Mouse (Mus musculus): ENCODE measurements at regions not wholly inside any gene's neighbourhood (a gene's known extent, or its start where the extent isn't known, plus 50 kb on each side); places are given as distances from the start of the nearest gene placed in this dataset.

DNA sequence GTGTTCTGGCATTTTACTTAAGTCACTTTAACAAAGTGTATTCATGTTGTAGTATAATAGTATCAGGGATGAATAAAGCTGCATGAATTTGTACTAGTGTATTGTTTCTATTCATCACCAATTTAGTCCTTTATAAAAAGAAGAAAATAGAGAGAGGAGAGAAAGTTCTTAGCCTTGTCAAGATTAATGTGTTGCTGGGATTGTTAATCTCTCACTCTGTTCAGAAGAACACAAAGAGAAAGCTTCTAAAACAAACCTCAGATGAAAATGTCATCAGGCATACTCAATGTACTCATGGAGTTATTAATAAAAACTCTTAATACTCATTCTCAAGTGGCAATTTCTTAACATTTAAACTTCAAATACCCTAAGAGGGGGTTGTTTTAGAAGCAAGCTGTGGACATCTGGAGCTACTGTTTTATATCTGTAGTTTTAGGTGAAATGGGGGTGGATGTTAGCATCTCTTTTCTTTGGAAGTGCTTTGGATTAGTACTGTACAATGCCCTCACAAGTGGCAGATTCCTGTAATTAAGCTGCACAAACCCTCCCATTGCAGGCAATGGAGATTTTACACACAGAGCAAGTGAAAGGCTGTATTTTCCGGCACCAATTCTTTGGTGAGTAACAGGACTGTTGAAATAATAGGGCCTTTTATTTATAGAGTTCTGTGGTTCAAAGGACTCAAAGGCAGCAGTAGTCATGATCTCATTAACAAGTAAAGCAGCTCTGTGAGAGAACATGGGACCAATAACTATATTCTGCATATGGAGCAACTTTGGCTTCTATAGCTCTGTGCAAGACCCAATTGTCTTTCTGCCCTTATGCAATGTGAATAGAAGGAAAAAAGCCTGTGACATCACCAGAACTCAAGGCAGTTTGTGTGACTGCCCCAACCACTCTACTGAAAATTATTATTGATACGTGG, 273.4 kb upstream of the Epha5 start:
- no peak for ATAC-seq (ENCODE audit: insufficient number of reproducible peaks, insufficient read depth, low FRiP score, low TSS enrichment, low read depth)
- H3K27ac ChIP-seq, result no peak overlapping the region
- no peaks in the 10 kb centered on the region for H3K4me1 ChIP-seq
- H3K36me3 ChIP-seq, result no peaks in the 10 kb centered on the region
- H3K27me3 ChIP-seq, result no peaks in the 10 kb centered on the region
- no peak overlapping the region for H3K4me3 ChIP-seq
- H3K4me2 ChIP-seq, result no peak overlapping the region
- WGBS, result 86% methylated on average over 2 of the region's 2 CpGs
- H3K9me3 ChIP-seq, result no peaks in the 10 kb centered on the region
- H3K9ac ChIP-seq, result no peak overlapping the region

DNA sequence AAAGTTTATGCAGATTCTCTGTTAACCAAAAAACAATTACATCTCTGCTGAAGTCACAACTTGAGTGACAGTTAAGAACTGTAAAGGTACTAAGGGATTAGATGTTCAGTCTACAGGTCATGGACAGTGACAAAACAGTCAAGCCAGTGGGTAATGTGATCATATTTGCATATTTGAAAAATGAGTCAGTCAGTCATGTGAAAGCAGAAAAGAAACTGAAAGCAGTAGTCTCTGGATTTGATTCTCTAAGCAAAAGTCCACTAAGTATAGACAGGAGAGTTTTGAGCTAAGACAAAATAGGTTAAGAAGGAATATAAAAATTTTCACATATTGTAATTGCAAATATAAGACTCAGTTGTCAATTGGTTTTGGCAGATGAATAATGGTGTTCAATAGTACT, 270.4 kb upstream of the Epha5 start:
- no peak for ATAC-seq (ENCODE audit: insufficient number of reproducible peaks, insufficient read depth, low FRiP score, low TSS enrichment, low read depth)
- Histone ChIP-seq H3K9me3 (no peaks in the 10 kb centered on the region), H3K27me3 (no peaks in the 10 kb centered on the region), H3K4me2 (no peak overlapping the region), H3K4me1 (no peaks in the 10 kb centered on the region), H3K4me3 (no peak overlapping the region), H3K9ac (no peak overlapping the region), H3K36me3 (no peaks in the 10 kb centered on the region), H3K27ac (no peak overlapping the region)

DNA sequence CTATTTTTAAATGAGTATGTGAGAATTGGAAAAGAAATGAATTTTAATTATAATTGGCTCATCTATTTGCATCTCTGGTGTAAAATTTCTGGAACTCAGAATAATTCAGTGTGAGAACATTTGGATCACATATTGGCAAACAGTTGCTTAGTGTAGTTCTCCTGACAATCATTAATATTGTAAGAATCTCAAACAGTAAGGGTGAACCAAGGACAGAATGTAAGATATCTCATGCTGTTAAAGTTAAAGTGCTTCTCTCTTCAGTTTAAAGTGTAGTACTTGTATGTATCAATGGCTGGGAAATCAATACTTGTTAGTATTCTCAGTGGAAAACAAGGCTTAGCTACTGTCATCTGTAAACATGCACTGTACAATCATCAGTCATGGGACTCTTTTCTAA, 238.0 kb upstream of the Epha5 start:
- no peaks in the 10 kb centered on the region for H3K4me1 ChIP-seq
- no peak overlapping the region for H3K27ac ChIP-seq
- H3K36me3 ChIP-seq, result no peaks in the 10 kb centered on the region
- no peak overlapping the region for H3K4me2 ChIP-seq
- no peak overlapping the region for H3K4me3 ChIP-seq
- H3K9me3 ChIP-seq, result no peaks in the 10 kb centered on the region
- no peaks in the 10 kb centered on the region for H3K27me3 ChIP-seq
- ATAC-seq (ENCODE audit: insufficient number of reproducible peaks, insufficient read depth, low FRiP score, low TSS enrichment, low read depth), result no peak
- no peak overlapping the region for H3K9ac ChIP-seq

DNA sequence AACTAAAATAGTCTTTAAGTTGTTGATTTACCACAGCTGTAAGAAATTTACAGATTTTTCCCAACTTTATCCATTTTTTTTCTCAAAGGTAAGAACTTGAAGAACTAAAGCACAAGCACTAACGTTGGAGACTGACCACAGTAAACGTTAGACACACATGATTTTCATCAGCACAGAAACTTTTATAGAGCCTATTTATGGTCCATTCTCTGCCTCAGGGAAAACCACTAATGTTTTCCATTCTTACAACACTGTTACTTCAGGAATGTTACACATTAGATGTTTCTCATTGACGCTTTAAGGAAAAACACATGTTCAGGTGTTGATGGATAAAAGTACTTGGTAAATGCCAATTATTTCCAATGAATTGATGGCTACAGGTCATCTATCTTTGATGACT, 218.3 kb upstream of the Epha5 start:
- Histone ChIP-seq H3K4me3 (no peak overlapping the region), H3K27me3 (no peaks in the 10 kb centered on the region), H3K4me2 (no peak overlapping the region), H3K9ac (no peak overlapping the region), H3K4me1 (no peaks in the 10 kb centered on the region), H3K27ac (no peak overlapping the region), H3K9me3 (no peaks in the 10 kb centered on the region), H3K36me3 (no peaks in the 10 kb centered on the region)
- ATAC-seq (ENCODE audit: insufficient number of reproducible peaks, insufficient read depth, low FRiP score, low TSS enrichment, low read depth), result no peak
- 26% methylated on average over 3 of the region's 3 CpGs for WGBS

DNA sequence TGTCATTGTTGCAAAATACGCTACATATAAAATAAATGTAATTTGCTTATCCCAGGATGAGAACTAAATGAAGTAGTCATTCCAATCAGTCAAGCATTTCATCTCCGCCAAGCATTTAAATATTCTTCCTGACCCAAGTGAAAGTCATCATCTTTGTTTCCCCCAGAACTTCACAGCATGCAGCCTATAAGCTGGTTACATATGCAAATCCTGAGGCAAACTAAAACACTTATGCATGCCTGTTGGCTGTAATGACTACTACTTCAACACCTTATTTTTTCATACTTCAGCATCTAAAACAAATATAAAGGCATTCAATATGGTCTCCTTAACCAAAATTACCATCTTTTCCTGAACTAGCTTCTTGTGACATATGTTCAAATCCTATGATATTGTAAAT, 215.7 kb upstream of the Epha5 start:
- H3K9me3 ChIP-seq, result no peaks in the 10 kb centered on the region
- H3K4me2 ChIP-seq, result no peak overlapping the region
- H3K27me3 ChIP-seq, result no peaks in the 10 kb centered on the region
- H3K27ac ChIP-seq, result no peak overlapping the region
- no peak for ATAC-seq (ENCODE audit: insufficient number of reproducible peaks, insufficient read depth, low FRiP score, low TSS enrichment, low read depth)
- H3K9ac ChIP-seq, result no peak overlapping the region
- no peaks in the 10 kb centered on the region for H3K36me3 ChIP-seq
- no peak overlapping the region for H3K4me3 ChIP-seq
- no peaks in the 10 kb centered on the region for H3K4me1 ChIP-seq
- 81% methylated on average over 2 of the region's 2 CpGs for WGBS

DNA sequence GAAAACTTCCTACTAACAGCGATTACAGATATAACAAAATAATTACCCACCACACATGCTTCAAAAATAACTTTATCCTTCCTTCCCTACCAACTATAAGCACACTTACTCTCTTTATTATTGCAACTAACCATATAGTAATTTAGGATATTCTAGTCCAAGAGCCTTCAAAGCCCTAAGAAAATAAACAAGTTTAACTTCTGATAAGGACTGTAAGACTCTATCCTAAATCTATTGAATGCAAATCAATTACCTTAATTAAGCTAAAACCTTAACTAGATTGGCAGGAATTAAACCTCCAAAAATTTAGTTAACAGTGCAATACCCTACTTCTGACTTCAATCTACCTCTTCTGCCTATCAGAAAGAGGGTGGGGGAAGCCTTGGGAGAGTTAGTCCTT, 201.0 kb upstream of the Epha5 start:
- no peaks in the 10 kb centered on the region for H3K36me3 ChIP-seq
- no peak for ATAC-seq (ENCODE audit: insufficient number of reproducible peaks, insufficient read depth, low FRiP score, low TSS enrichment, low read depth)
- 92% methylated on average over 1 of the region's 1 CpGs for WGBS
- H3K9ac ChIP-seq, result no peak overlapping the region
- no peaks in the 10 kb centered on the region for H3K9me3 ChIP-seq
- no peak overlapping the region for H3K4me3 ChIP-seq
- no peak overlapping the region for H3K4me2 ChIP-seq
- H3K4me1 ChIP-seq, result no peaks in the 10 kb centered on the region
- no peak overlapping the region for H3K27ac ChIP-seq
- H3K27me3 ChIP-seq, result no peaks in the 10 kb centered on the region

DNA sequence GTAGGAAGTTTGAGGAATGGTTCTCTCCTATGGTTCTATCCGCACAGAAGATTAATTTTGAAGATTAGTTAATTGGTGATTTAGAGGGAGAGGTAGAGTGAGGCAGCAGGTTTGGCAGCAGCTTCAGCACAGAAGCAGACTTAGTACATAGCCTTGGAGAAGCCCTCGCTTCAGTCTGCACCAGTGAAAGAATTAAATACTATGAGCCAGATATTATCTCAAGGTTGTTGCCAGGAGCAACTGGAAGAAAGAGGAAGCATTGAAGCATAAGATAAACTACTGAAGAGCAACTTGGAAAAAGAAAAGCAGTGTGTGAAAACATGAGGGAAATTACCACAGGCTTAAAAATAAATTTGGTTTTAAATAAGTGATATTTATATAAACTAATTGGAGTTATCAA, 191.5 kb upstream of the Epha5 start:
- WGBS, result 73% methylated on average over 2 of the region's 2 CpGs
- H3K4me2 ChIP-seq, result no peak overlapping the region
- H3K9me3 ChIP-seq, result no peaks in the 10 kb centered on the region
- H3K27me3 ChIP-seq, result no peaks in the 10 kb centered on the region
- no peaks in the 10 kb centered on the region for H3K36me3 ChIP-seq
- H3K4me1 ChIP-seq, result no peaks in the 10 kb centered on the region
- no peak overlapping the region for H3K27ac ChIP-seq
- no peak overlapping the region for H3K4me3 ChIP-seq
- no peak for ATAC-seq (ENCODE audit: insufficient number of reproducible peaks, insufficient read depth, low FRiP score, low TSS enrichment, low read depth)
- no peak overlapping the region for H3K9ac ChIP-seq

DNA sequence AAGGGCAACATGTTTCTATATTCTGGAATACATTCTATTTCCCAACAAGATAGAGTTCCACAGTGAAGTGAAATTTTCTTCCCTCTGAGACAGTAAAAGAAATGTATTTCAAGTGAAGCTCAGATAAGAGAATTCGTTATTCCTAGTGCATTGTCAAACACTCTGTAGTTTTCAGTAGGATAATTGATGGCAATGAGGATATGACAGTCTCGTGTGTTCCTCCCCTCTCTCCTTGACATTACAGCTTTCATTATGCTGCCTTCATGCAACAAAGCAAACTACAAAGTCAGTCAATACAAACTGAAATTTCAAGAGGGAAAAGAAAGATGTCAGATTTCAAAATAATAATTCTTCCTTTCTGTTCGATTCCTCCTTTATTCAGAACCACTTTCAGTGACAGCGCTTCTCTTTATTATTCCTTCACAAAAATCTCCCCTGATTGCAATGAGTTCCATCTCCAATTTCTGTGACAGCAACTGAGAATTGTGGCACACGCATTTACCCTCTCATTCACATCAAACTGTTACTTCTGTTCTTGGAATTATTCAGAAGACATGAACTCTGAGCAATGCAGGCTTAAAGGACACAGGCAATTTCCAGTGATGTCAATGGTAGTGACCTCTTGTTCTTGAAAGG, 148.2 kb upstream of the Epha5 start:
- Histone ChIP-seq H3K27ac (no peak overlapping the region), H3K4me2 (no peak overlapping the region), H3K27me3 (no peaks in the 10 kb centered on the region), H3K4me3 (no peak overlapping the region), H3K36me3 (no peaks in the 10 kb centered on the region), H3K9me3 (no peaks in the 10 kb centered on the region), H3K9ac (no peak overlapping the region), H3K4me1 (no peaks in the 10 kb centered on the region)
- no peak for ATAC-seq (ENCODE audit: insufficient number of reproducible peaks, insufficient read depth, low FRiP score, low TSS enrichment, low read depth)
- 78% methylated on average over 5 of the region's 5 CpGs for WGBS

DNA sequence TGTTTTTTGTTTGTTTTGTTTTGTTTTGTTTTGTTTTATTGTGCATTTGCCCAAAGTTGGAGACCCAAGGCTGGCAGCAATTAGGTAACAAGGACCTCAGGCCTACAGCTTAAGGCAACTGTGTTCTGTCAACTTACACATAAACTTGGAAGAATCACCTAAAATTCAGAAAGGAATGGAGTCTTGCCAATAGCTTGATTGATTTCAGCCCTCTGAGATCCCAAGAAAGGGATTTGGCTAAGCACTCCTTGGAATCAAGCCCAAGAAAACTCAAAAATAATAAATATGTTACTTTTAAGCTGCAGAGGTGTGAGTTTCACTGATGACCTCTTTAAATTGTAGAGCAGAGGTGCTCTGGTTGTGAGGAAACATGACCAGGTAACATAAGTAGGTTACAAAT, 102.7 kb upstream of the Epha5 start:
- Histone ChIP-seq H3K36me3 (no peaks in the 10 kb centered on the region), H3K4me1 (no peaks in the 10 kb centered on the region), H3K9ac (no peak overlapping the region), H3K9me3 (no peaks in the 10 kb centered on the region), H3K27me3 (no peaks in the 10 kb centered on the region), H3K27ac (no peak overlapping the region), H3K4me3 (no peak overlapping the region), H3K4me2 (no peak overlapping the region)
- ATAC-seq (ENCODE audit: insufficient number of reproducible peaks, insufficient read depth, low FRiP score, low TSS enrichment, low read depth), result no peak

DNA sequence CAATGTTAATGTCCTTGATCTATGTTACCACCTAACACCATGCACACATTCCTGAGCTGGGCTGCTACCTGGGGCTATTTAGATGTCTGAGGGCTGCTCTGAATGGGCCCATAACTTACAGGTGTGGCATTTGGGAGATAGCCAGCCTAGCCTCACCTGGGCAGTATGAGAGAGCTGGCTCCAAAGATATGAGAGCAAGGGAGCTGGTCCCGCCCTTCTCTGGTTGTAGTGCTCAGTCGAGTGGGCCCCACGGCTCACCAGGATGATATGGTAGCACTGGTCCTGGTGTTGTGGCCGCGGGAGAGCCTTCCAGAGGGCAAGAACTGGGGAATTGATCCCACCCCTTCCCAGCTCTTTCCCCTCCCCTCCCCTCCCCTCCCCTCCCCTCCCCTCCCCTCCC, 93.0 kb upstream of the Epha5 start:
- H3K27ac ChIP-seq, result no peak overlapping the region
- H3K9me3 ChIP-seq, result no peaks in the 10 kb centered on the region
- no peak overlapping the region for H3K9ac ChIP-seq
- H3K4me1 ChIP-seq, result no peaks in the 10 kb centered on the region
- ATAC-seq (ENCODE audit: insufficient number of reproducible peaks, insufficient read depth, low FRiP score, low TSS enrichment, low read depth), result 0 out of 2 replicates have a peak, but pooled peaks have one; percentile 56
- no peaks in the 10 kb centered on the region for H3K27me3 ChIP-seq
- 81% methylated on average over 5 of the region's 5 CpGs for WGBS
- no peak overlapping the region for H3K4me3 ChIP-seq
- no peaks in the 10 kb centered on the region for H3K36me3 ChIP-seq
- no peak overlapping the region for H3K4me2 ChIP-seq

DNA sequence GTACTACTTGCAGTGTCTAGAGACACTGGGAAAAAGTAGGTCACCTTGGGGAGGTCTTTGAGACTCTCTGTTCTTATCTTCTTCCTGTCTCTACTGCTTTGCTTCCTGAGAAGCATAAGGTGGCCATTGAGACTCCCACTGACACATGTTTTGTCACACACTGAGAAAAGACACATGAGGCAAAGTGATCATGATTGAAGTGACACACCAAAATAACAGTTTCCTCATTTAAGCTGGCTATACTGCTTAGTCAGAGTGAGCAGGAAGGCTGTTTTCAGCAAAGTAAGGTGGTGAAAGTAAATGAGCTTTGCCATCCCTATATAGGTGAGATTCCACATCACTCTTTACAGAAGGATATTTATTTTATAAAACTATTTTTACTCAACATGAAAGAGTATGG, 63.8 kb upstream of the Epha5 start:
- Histone ChIP-seq H3K9me3 (no peaks in the 10 kb centered on the region), H3K27ac (no peak overlapping the region), H3K4me1 (no peaks in the 10 kb centered on the region), H3K36me3 (no peaks in the 10 kb centered on the region), H3K4me2 (no peak overlapping the region), H3K9ac (no peak overlapping the region), H3K27me3 (no peaks in the 10 kb centered on the region), H3K4me3 (no peak overlapping the region)
- no peak for ATAC-seq (ENCODE audit: insufficient number of reproducible peaks, insufficient read depth, low FRiP score, low TSS enrichment, low read depth)

Measured in embryonic facial prominence, embryonic 13.5 days (tissue).